Mouse (Mus musculus): Measurements from ENCODE around the gene Lrp4. TPM values are rescaled to one million over a fixed set of nuclear protein-coding genes. Genes with fewer than 3 reads are reported as not detected.
A peak's percentile ranks its signal among the peaks of the same experiment; 100 is the strongest.

Gene Lrp4
- polyA plus RNA-seq, 1 experiment from 2014 or later, result 11.3 TPM

DNA sequence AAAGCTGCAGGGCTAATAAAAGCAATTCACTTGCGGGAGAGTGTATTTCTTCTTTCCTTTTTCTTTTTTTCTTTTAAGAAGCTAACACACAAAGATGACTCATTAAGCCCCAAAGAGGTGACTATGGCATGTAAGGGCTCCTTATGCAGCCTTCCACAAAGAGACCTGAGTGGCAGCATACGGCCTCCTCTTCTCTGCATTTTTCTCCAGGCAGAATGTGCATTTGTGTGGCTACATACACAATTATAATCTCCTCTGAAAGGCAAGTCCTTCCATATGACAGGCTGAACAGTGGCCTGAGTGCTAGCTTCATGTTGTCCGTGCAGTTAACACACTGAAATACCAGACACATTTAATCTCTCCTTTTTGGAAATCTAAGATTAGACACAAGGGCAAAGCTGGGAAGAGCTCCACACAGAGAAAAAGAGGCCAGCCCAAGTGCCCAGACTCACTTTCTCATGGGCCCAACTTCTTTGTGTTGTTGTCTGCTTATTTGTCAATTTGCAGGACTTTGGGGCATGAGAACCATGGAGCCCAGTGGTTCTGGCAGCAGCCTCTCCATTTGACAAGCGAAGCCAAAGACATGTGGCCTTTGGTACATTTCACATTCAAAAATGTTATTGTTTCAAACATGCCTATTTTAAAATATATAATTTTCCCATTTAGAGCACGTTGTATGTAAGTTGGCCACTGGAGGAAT lies 20.0 kb upstream of the Lrp4 start:
- H3K4me2 ChIP-seq, result peak overlapping the region; percentile 20; the same call in 1 of the 2 replicates
- no peaks in the 10 kb centered on the region for H3K9me3 ChIP-seq (replicated peaks)
- no peaks in the 10 kb centered on the region for H3K27me3 ChIP-seq
- no peak overlapping the region for H3K9ac ChIP-seq
- H3K4me1 ChIP-seq, result peaks cover 38% of the 10 kb centered on the region
- peak; percentile 21; the same call in 1 of the 2 replicates for ATAC-seq
- no peak overlapping the region for H3K4me3 ChIP-seq
- H3K27ac ChIP-seq, result peak overlapping the region; percentile 61
- WGBS, result 26% methylated on average over 5 of the region's 5 CpGs
- H3K36me3 ChIP-seq (ENCODE audit: poor library complexity, severe bottlenecking), result peaks cover 5% of the 10 kb centered on the region; the same call in 1 of the 2 replicates

DNA sequence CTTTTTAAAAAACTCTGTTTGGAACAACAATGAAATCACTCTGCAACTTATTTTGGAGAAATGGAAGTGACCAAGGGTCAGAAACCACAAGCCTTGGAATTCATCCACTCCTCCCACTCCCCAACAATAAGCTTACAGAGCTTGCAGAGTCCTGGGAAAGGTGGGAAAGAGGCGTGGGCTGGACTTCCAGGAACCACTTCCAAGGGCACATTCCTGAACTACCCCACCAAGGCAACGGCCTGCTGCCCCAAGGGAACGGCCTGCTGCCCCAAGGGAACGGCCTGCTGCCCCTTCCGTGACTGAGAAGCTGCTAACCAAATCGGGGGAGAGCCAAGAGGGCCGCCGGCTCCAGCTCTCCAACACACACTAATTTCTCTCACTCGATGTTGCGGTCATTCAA lies 18.0 kb upstream of the Lrp4 start:
- H3K4me3 ChIP-seq, result no peak overlapping the region
- H3K4me1 ChIP-seq, result peaks cover 48% of the 10 kb centered on the region
- H3K4me2 ChIP-seq, result no peak overlapping the region
- H3K36me3 ChIP-seq (ENCODE audit: poor library complexity, severe bottlenecking), result no peaks in the 10 kb centered on the region
- H3K9ac ChIP-seq, result no peak overlapping the region
- H3K27me3 ChIP-seq, result no peaks in the 10 kb centered on the region
- WGBS, result 81% methylated on average over 10 of the region's 10 CpGs
- ATAC-seq, result no peak
- H3K27ac ChIP-seq, result no peak overlapping the region
- no peaks in the 10 kb centered on the region for H3K9me3 ChIP-seq (replicated peaks)

DNA sequence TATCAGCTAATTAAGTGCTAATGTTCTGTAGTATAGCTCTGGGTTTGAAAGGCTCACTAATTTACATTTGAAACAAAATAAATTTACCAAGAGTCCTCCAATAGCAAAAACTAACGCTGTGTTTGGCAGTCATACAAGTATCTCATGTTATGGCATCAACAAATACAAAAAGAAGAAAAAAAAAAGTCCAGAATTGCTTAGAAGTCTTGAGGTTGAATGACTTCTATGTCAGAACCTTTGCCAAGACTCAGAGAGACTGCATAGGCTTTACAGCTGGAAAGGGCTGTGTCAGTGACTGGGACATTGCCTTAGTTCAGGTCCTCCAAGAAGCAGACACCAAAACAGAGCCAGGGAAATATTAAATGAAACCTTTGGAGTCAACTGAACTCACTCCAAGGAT lies 17.4 kb upstream of the Lrp4 start:
- no peaks in the 10 kb centered on the region for H3K27me3 ChIP-seq
- no peak overlapping the region for H3K4me2 ChIP-seq
- H3K4me3 ChIP-seq, result no peak overlapping the region
- peaks cover 48% of the 10 kb centered on the region for H3K4me1 ChIP-seq
- 36% methylated on average over 1 of the region's 1 CpGs for WGBS
- H3K27ac ChIP-seq, result no peak overlapping the region
- no peak overlapping the region for H3K9ac ChIP-seq
- no peaks in the 10 kb centered on the region for H3K36me3 ChIP-seq (ENCODE audit: poor library complexity, severe bottlenecking)
- ATAC-seq, result no peak
- no peaks in the 10 kb centered on the region for H3K9me3 ChIP-seq (replicated peaks)

DNA sequence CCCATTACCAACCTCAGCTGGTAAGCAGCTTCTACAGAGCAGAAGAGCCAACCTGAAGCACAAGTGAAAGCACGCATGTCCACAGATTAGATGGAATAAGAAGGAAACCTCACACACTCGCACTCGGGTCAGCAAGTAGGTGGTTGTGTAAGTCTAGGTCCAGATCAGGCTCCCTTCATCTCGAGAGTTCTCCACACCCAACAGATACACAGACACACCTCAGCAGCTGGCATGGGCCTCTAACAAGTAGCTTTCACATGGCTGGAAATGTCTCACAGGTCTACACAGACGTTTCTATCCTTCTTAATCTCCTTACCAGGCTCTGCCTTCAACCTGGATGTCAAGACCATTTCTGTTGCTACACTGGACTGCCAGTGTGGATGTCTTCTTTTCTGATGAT lies 16.6 kb upstream of the Lrp4 start:
- H3K27me3 ChIP-seq, result no peaks in the 10 kb centered on the region
- H3K36me3 ChIP-seq (ENCODE audit: poor library complexity, severe bottlenecking), result no peaks in the 10 kb centered on the region
- H3K4me3 ChIP-seq, result no peak overlapping the region
- no peak overlapping the region for H3K9ac ChIP-seq
- WGBS, result 88% methylated on average over 5 of the region's 5 CpGs
- no peak overlapping the region for H3K27ac ChIP-seq
- no peaks in the 10 kb centered on the region for H3K9me3 ChIP-seq (replicated peaks)
- no peak for ATAC-seq
- peaks cover 48% of the 10 kb centered on the region for H3K4me1 ChIP-seq
- H3K4me2 ChIP-seq, result no peak overlapping the region

DNA sequence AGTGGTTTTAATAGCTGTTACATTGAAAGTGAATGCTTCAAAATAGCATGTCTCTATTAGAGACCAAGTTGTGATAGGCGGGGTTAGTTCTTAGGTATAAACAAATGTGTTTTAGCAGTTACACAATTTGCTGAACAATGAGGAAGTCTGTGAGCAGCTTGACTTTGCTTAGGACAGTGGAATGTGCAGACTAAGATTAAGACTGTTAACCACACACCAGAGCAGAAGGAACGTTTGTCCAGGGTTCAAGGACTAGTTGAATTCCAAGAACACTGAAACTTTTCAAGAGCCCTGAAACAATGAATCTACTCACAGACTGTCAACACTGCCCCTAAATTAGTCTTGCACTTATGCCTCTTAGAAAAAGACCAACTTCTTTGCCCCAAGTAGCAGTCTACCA lies 15.6 kb upstream of the Lrp4 start:
- H3K4me3 ChIP-seq, result no peak overlapping the region
- H3K36me3 ChIP-seq (ENCODE audit: poor library complexity, severe bottlenecking), result no peaks in the 10 kb centered on the region
- ATAC-seq, result no peak
- no peak overlapping the region for H3K27ac ChIP-seq
- no peak overlapping the region for H3K4me2 ChIP-seq
- H3K9me3 ChIP-seq (replicated peaks), result no peaks in the 10 kb centered on the region
- 61% methylated on average over 2 of the region's 2 CpGs for WGBS
- no peak overlapping the region for H3K9ac ChIP-seq
- H3K27me3 ChIP-seq, result no peaks in the 10 kb centered on the region
- peaks cover 45% of the 10 kb centered on the region for H3K4me1 ChIP-seq

DNA sequence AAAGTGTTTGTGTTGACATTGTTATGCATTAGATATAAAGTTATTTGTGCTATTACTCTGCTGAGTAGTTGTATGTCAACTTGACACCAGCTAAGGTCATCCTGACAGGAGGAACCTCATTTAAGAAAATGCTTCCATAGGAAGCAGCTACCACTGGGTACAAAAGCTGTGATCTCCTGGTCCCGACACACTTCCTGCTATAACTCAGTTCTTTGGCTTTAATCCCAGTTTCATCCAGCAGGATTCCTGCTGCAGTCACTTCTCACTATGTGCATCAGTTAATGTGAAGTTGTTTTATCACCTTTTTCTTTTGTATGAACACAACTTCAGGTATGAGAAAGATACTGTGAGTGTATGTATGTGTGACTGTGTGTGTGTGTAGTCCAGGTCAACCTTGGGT lies 15.1 kb upstream of the Lrp4 start:
- no peak for ATAC-seq
- Histone ChIP-seq H3K36me3 (ENCODE audit: poor library complexity, severe bottlenecking) (no peaks in the 10 kb centered on the region), H3K27ac (no peak overlapping the region), H3K4me3 (no peak overlapping the region), H3K9me3 (replicated peaks) (no peaks in the 10 kb centered on the region), H3K4me2 (no peak overlapping the region), H3K4me1 (peaks cover 40% of the 10 kb centered on the region), H3K27me3 (no peaks in the 10 kb centered on the region), H3K9ac (no peak overlapping the region)
- 81% methylated on average over 1 of the region's 1 CpGs for WGBS

DNA sequence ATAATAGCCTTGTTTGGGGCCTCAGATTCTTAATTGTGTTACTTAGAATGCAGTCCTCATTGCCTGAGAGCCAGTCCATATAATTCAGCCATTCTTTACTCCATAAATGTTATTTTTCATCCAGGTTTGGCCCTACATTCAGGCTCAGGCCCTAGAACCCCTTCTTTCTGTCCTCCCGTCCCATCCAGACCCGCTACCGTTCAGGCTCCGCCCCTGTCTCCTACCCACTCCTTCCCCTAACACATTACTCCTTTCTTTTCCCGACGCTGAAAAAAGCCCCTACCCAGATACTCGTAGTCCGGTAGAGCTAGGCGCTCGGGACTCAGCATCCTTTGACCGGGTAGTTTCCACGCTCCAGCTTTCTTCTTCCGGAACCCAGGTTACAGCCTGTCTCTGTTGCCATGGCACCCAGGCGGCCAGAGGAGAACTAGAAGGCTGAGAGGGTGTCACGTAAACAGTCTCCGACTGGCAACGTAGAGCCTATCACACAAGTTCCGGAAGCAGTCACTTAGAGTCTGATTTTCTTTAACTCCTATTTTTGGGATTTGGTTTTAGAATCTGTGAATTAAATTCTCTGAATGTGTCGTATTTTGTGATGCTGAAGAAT lies 12.9 kb upstream of the Lrp4 start, which contains the start of gene 1110051M20Rik:
TSS of gene 1110051M20Rik (minus strand) at position 419 of the 607 bp plus-strand sequence.
- H3K36me3 ChIP-seq (ENCODE audit: poor library complexity, severe bottlenecking), result no peaks in the 10 kb centered on the region
- peak within 1 kb of the TSS; percentile 69 for H3K9ac ChIP-seq
- H3K27ac ChIP-seq, result peak within 1 kb of the TSS; percentile 65; the same call in 1 of the 2 replicates
- H3K4me3 ChIP-seq, result peak within 1 kb of the TSS; percentile 61
- under 1% methylated on average over 19 of the region's 19 CpGs for WGBS
- H3K4me2 ChIP-seq, result peak within 1 kb of the TSS; percentile 69
- H3K4me1 ChIP-seq, result peaks cover 23% of the 10 kb centered on the region
- H3K9me3 ChIP-seq (replicated peaks), result no peaks in the 10 kb centered on the region
- peak; percentile 99 for ATAC-seq
- H3K27me3 ChIP-seq, result no peaks in the 10 kb centered on the region

DNA sequence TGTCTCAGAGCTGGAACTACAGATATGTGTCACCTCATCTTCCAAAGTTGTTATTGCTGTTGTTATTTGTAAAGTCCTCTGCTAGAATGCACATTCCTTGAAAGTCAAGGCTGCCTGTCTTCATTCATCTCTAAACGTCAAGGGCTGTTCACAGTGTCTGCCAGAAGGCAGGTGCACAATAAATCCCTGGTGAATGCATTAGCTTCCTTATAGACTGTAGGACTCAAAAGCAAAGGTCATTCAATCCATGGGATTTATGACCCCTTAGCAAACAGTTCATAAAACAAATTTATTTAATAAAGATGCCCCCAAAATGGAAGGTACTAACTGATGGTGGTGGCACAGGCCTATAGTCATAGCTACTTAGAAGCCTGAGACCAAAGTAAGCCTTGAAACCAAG lies 7.6 kb upstream of the Lrp4 start:
- no peak for ATAC-seq
- WGBS, result 52% methylated on average over 1 of the region's 1 CpGs

DNA sequence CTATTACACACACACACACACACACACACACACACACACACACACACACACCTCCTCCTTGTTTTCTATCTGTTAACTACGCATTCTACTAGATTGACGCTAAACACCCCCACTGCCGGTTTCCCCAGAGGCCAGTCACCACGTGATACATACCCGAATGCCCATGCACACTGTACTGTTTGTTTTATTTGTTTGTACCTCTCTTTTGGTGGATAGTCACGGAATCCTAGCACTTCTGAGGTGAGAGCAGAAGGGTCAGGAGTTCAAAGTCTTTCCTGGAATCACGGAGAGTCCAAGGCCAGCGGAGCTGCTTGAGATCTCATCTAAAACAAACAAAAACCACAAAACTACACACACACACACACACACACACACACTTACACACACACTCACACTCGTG lies 7.0 kb upstream of the Lrp4 start:
- H3K9me3 ChIP-seq (replicated peaks), result no peaks in the 10 kb centered on the region
- WGBS, result 76% methylated on average over 9 of the region's 9 CpGs
- H3K9ac ChIP-seq, result no peak overlapping the region
- no peak overlapping the region for H3K27ac ChIP-seq
- H3K4me1 ChIP-seq, result 0 out of 2 replicates have a peak, but pooled peaks cover 3% of the 10 kb centered on the region
- ATAC-seq, result no peak
- H3K4me2 ChIP-seq, result no peak overlapping the region
- no peak overlapping the region for H3K4me3 ChIP-seq
- no peaks in the 10 kb centered on the region for H3K36me3 ChIP-seq (ENCODE audit: poor library complexity, severe bottlenecking)
- H3K27me3 ChIP-seq, result peaks cover 5% of the 10 kb centered on the region; the same call in 1 of the 2 replicates

More for the DNA sequence above, 7.6 kb upstream of the Lrp4 start:
- Histone ChIP-seq H3K36me3 (ENCODE audit: poor library complexity, severe bottlenecking) (no peaks in the 10 kb centered on the region), H3K9ac (no peak overlapping the region), H3K4me2 (no peak overlapping the region), H3K4me3 (no peak overlapping the region), H3K4me1 (no peaks in the 10 kb centered on the region), H3K9me3 (replicated peaks) (no peaks in the 10 kb centered on the region), H3K27ac (no peak overlapping the region), H3K27me3 (peaks cover 4% of the 10 kb centered on the region; the same call in 1 of the 2 replicates)

DNA sequence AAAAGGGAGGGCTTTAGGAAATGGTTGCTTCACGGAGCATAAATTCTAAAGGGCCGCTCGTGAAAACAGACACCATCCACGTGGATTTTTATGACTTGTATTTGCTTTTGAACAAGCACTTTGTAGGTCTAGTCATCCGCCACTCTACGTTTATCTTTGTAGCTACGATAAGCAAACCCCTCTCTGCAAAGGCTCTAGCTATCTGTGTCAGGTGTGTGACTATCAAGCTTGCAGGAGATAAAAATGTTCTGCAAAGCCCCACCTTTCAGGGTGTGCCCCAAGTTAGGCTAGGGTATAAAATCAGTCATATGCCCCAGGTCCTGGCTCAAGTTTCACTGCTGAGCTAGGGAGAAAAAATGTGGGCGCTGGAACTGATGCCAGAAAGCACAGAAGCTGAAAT lies 4.7 kb upstream of the Lrp4 start:
- no peaks in the 10 kb centered on the region for H3K36me3 ChIP-seq (ENCODE audit: poor library complexity, severe bottlenecking)
- no peak overlapping the region for H3K9ac ChIP-seq
- H3K4me3 ChIP-seq, result no peak overlapping the region
- ATAC-seq, result no peak
- H3K9me3 ChIP-seq (replicated peaks), result no peaks in the 10 kb centered on the region
- peaks cover 5% of the 10 kb centered on the region; the same call in 1 of the 2 replicates for H3K27me3 ChIP-seq
- H3K27ac ChIP-seq, result no peak overlapping the region
- peaks cover 15% of the 10 kb centered on the region; the same call in 1 of the 2 replicates for H3K4me1 ChIP-seq
- WGBS, result 74% methylated on average over 8 of the region's 8 CpGs
- H3K4me2 ChIP-seq, result no peak overlapping the region

DNA sequence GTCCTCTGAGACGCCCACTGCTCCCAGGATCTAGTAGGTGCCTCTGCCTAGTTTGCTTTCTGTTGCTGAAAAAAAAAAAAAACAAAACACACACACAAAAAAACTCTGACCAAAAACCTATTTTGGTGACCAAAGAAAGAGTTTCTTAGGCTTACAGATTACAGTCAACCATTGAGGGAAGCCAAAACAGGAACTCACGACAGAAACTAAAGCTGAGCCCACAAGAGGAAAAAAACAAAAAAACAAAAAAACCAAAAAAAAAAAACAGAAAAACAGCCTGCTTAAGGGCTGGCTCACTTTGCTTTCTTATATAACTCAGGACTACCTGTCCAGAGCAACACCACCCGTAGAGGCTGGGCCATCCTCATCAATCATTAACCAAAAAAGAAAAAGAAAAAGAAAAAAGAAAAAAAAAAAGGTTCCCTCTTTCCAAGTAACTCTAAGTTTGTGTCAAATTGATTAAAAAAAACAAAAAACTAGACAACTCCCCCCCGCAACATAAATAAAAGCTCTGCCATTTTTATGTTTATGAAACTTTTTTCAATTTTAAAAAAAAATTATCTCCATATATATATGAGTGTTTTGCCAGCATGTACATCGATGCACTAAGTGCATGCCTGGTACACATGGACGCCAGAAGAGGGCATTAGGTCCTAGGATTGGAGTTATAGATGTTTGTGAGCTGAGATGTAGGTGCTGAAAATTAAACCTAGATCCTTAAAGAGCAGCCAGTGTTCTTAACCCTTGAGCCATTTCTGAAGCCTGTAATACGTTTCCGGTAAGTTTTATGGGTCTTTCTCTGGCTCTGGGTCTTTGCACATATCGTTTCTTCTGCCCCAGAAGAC lies 3.9 kb upstream of the Lrp4 start:
- Histone ChIP-seq H3K27ac (no peak overlapping the region), H3K4me3 (no peak overlapping the region), H3K27me3 (peaks cover 5% of the 10 kb centered on the region; the same call in 1 of the 2 replicates), H3K9ac (no peak overlapping the region), H3K4me2 (no peak overlapping the region), H3K9me3 (replicated peaks) (no peaks in the 10 kb centered on the region), H3K4me1 (peaks cover 19% of the 10 kb centered on the region), H3K36me3 (ENCODE audit: poor library complexity, severe bottlenecking) (no peaks in the 10 kb centered on the region)
- no peak for ATAC-seq
- WGBS, result 82% methylated on average over 9 of the region's 9 CpGs

DNA sequence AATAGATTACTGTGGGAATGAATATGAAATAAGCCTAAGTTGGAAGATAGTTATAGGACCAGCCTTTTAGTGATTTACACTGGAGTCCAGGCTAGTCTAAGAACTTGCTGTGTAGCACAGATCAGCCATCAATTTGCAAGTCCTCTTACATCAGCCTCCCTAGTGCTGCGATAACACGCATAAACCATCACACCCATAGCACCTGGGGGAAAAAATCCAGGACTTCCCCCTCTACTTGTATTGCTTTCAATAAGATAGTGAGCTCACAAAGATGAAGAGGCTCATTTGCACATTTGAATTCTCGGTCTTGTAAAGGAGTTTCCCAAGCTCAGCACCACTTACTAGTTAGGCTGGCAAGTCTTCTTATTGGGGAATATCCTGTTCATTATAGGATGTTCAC lies 2.9 kb upstream of the Lrp4 start:
- Histone ChIP-seq H3K4me1 (peaks cover 29% of the 10 kb centered on the region), H3K27me3 (peaks cover 7% of the 10 kb centered on the region; the same call in 1 of the 2 replicates), H3K9me3 (replicated peaks) (no peaks in the 10 kb centered on the region), H3K4me3 (no peak overlapping the region), H3K9ac (no peak overlapping the region), H3K27ac (no peak overlapping the region), H3K4me2 (no peak overlapping the region), H3K36me3 (ENCODE audit: poor library complexity, severe bottlenecking) (no peaks in the 10 kb centered on the region)
- WGBS, result 86% methylated on average over 3 of the region's 3 CpGs
- ATAC-seq, result no peak

Measured in forebrain, embryonic 13.5 days (tissue).